Mouse (Mus musculus): ENCODE data around the gene Atf1. TPM values are rescaled to one million over a fixed set of nuclear protein-coding genes. Genes with fewer than 3 reads are reported as not detected.

The Atf1 gene
- total and polyA plus RNA-seq, 2 experiments = 11.2 to 36.3 TPM

- H3K4me1 ChIP-seq (ENCODE audit: control insufficient read depth, insufficient read depth, low read length) = no peaks in the 10 kb centered on the region
- H3K4me3 ChIP-seq (ENCODE audit: insufficient read depth, low read depth, low read length) = no peak overlapping the region
- no peak for DNase-seq (ENCODE audit: extremely low read depth, low read depth, low spot score)
- no peaks in the 10 kb centered on the region for H3K79me2 ChIP-seq (ENCODE audit: control insufficient read depth, insufficient read depth, low read length)
- no peak overlapping the region for H3K27ac ChIP-seq (replicated peaks; ENCODE audit: insufficient read depth, low read depth, low read length)
- no peak for TF ChIP-seq CTCF (IDR thresholded peaks at IDR 0.05; ENCODE audit: low read depth, low read length)
- TF ChIP-seq POLR2A (IDR thresholded peaks at IDR 0.05; ENCODE audit: extremely low read depth, insufficient read depth, low read length) = no peak
- H3K27me3 ChIP-seq (ENCODE audit: control insufficient read depth, insufficient read depth, low read length) = no peaks in the 10 kb centered on the region
- 99% methylated on average over 5 of the region's 5 CpGs for WGBS
- H3K9ac ChIP-seq (ENCODE audit: low read depth, low read length) = no peak overlapping the region
- peaks cover 7% of the 10 kb centered on the region; the same call in 1 of the 2 replicates for H3K36me3 ChIP-seq (ENCODE audit: control insufficient read depth, insufficient read depth, low read length)
Measured at GRCm38 (mm10) chr15:100188542-100188941, 39.1 kb upstream of the Atf1 start.

- Histone ChIP-seq H3K4me3 (ENCODE audit: insufficient read depth, low read depth, low read length) (no peak overlapping the region), H3K27ac (replicated peaks; ENCODE audit: insufficient read depth, low read depth, low read length) (no peak overlapping the region), H3K9ac (ENCODE audit: low read depth, low read length) (no peak overlapping the region), H3K36me3 (ENCODE audit: control insufficient read depth, insufficient read depth, low read length) (peaks cover 8% of the 10 kb centered on the region; the same call in 1 of the 2 replicates), H3K27me3 (ENCODE audit: control insufficient read depth, insufficient read depth, low read length) (no peaks in the 10 kb centered on the region), H3K4me1 (ENCODE audit: control insufficient read depth, insufficient read depth, low read length) (no peaks in the 10 kb centered on the region), H3K79me2 (ENCODE audit: control insufficient read depth, insufficient read depth, low read length) (no peaks in the 10 kb centered on the region)
- no peak for TF ChIP-seq POLR2A (IDR thresholded peaks at IDR 0.05; ENCODE audit: extremely low read depth, insufficient read depth, low read length)
- no peak for TF ChIP-seq CTCF (IDR thresholded peaks at IDR 0.05; ENCODE audit: low read depth, low read length)
- DNase-seq (ENCODE audit: extremely low read depth, low read depth, low spot score) = no peak
- 90% methylated on average over 14 of the region's 14 CpGs for WGBS
Measured at GRCm38 (mm10) chr15:100188962-100189404, 38.6 kb upstream of the Atf1 start.

GRCm38 (mm10) chr15:100190083-100190482 lies 37.5 kb upstream of the Atf1 start:
- 93% methylated on average over 5 of the region's 5 CpGs for WGBS
- no peak for TF ChIP-seq POLR2A (IDR thresholded peaks at IDR 0.05; ENCODE audit: extremely low read depth, insufficient read depth, low read length)

GRCm38 (mm10) chr15:100198983-100199745 lies 28.5 kb upstream of the Atf1 start:
- WGBS = 93% methylated on average over 11 of the region's 11 CpGs
- TF ChIP-seq CTCF (IDR thresholded peaks at IDR 0.05; ENCODE audit: low read depth, low read length) (no peak), POLR2A (IDR thresholded peaks at IDR 0.05; ENCODE audit: extremely low read depth, insufficient read depth, low read length) (no peak)
- no peaks in the 10 kb centered on the region for H3K79me2 ChIP-seq (ENCODE audit: control insufficient read depth, insufficient read depth, low read length)
- no peaks in the 10 kb centered on the region; the same call in 1 of the 2 replicates for H3K4me1 ChIP-seq (ENCODE audit: control insufficient read depth, insufficient read depth, low read length)
- H3K4me3 ChIP-seq (ENCODE audit: insufficient read depth, low read depth, low read length) = no peak overlapping the region
- DNase-seq (ENCODE audit: extremely low read depth, low read depth, low spot score) = no peak
- no peaks in the 10 kb centered on the region for H3K27me3 ChIP-seq (ENCODE audit: control insufficient read depth, insufficient read depth, low read length)
- H3K9ac ChIP-seq (ENCODE audit: low read depth, low read length) = no peak overlapping the region
- peaks cover 20% of the 10 kb centered on the region; the same call in 1 of the 2 replicates for H3K36me3 ChIP-seq (ENCODE audit: control insufficient read depth, insufficient read depth, low read length)
- H3K27ac ChIP-seq (replicated peaks; ENCODE audit: insufficient read depth, low read depth, low read length) = no peak overlapping the region

More at GRCm38 (mm10) chr15:100190083-100190482, 37.5 kb upstream of the Atf1 start:
- no peaks in the 10 kb centered on the region for H3K4me1 ChIP-seq (ENCODE audit: control insufficient read depth, insufficient read depth, low read length)
- peaks cover 16% of the 10 kb centered on the region; the same call in 1 of the 2 replicates for H3K36me3 ChIP-seq (ENCODE audit: control insufficient read depth, insufficient read depth, low read length)
- no peak overlapping the region for H3K27ac ChIP-seq (replicated peaks; ENCODE audit: insufficient read depth, low read depth, low read length)
- H3K79me2 ChIP-seq (ENCODE audit: control insufficient read depth, insufficient read depth, low read length) = no peaks in the 10 kb centered on the region
- H3K9ac ChIP-seq (ENCODE audit: low read depth, low read length) = no peak overlapping the region
- H3K27me3 ChIP-seq (ENCODE audit: control insufficient read depth, insufficient read depth, low read length) = no peaks in the 10 kb centered on the region
- no peak overlapping the region for H3K4me3 ChIP-seq (ENCODE audit: insufficient read depth, low read depth, low read length)
- no peak for DNase-seq (ENCODE audit: extremely low read depth, low read depth, low spot score)

GRCm38 (mm10) chr15:100199790-100200189 lies 27.8 kb upstream of the Atf1 start:
- peaks cover 16% of the 10 kb centered on the region; the same call in 1 of the 2 replicates for H3K36me3 ChIP-seq (ENCODE audit: control insufficient read depth, insufficient read depth, low read length)
- no peak overlapping the region for H3K27ac ChIP-seq (replicated peaks; ENCODE audit: insufficient read depth, low read depth, low read length)
- 81% methylated on average over 3 of the region's 3 CpGs for WGBS
- no peak overlapping the region for H3K9ac ChIP-seq (ENCODE audit: low read depth, low read length)
- no peak overlapping the region for H3K4me3 ChIP-seq (ENCODE audit: insufficient read depth, low read depth, low read length)
- DNase-seq (ENCODE audit: extremely low read depth, low read depth, low spot score) = no peak
- H3K79me2 ChIP-seq (ENCODE audit: control insufficient read depth, insufficient read depth, low read length) = no peaks in the 10 kb centered on the region
- no peaks in the 10 kb centered on the region; the same call in 1 of the 2 replicates for H3K4me1 ChIP-seq (ENCODE audit: control insufficient read depth, insufficient read depth, low read length)
- no peaks in the 10 kb centered on the region for H3K27me3 ChIP-seq (ENCODE audit: control insufficient read depth, insufficient read depth, low read length)
- TF ChIP-seq CTCF (IDR thresholded peaks at IDR 0.05; ENCODE audit: low read depth, low read length) = no peak
- TF ChIP-seq POLR2A (IDR thresholded peaks at IDR 0.05; ENCODE audit: extremely low read depth, insufficient read depth, low read length) = no peak

- peaks cover 10% of the 10 kb centered on the region; the same call in 1 of the 2 replicates for H3K36me3 ChIP-seq (ENCODE audit: control insufficient read depth, insufficient read depth, low read length)
- no peak overlapping the region for H3K9ac ChIP-seq (ENCODE audit: low read depth, low read length)
- H3K27me3 ChIP-seq (ENCODE audit: control insufficient read depth, insufficient read depth, low read length) = no peaks in the 10 kb centered on the region
- TF ChIP-seq POLR2A (IDR thresholded peaks at IDR 0.05; ENCODE audit: extremely low read depth, insufficient read depth, low read length) (no peak), CTCF (IDR thresholded peaks at IDR 0.05; ENCODE audit: low read depth, low read length) (no peak)
- no peak overlapping the region for H3K4me3 ChIP-seq (ENCODE audit: insufficient read depth, low read depth, low read length)
- WGBS = 92% methylated on average over 3 of the region's 3 CpGs
- DNase-seq (ENCODE audit: extremely low read depth, low read depth, low spot score) = no peak
- H3K4me1 ChIP-seq (ENCODE audit: control insufficient read depth, insufficient read depth, low read length) = no peaks in the 10 kb centered on the region; the same call in 1 of the 2 replicates
- H3K27ac ChIP-seq (replicated peaks; ENCODE audit: insufficient read depth, low read depth, low read length) = no peak overlapping the region
- no peaks in the 10 kb centered on the region for H3K79me2 ChIP-seq (ENCODE audit: control insufficient read depth, insufficient read depth, low read length)
Measured at GRCm38 (mm10) chr15:100201806-100202205, 25.8 kb upstream of the Atf1 start.

Data from liver, adult 2 months (tissue).